Mouse (Mus musculus) olfactory bulb, adult 2 months (tissue): ENCODE measurements around the gene Ulk4. TPM values are rescaled to one million over a fixed set of nuclear protein-coding genes. Genes with fewer than 3 reads are reported as not detected.

Experiments used
- H3K27ac ChIP-seq: fragments of 200-500 bp; 2 replicates; pipeline ENCODE4 v1.5.1; 2012; ENCODE audit warnings: low read depth, low read length; ENCODE audit not compliant: insufficient read depth
- H3K4me1 ChIP-seq: fragments of 200-500 bp; 2 replicates; pipeline ENCODE4 v1.6.1; 2012; ENCODE audit warnings: low read length; ENCODE audit not compliant: control insufficient read depth, insufficient read depth
- H3K4me3 ChIP-seq: fragments of 200-500 bp; 2 replicates; pipeline ENCODE4 v1.5.1; 2012; ENCODE audit warnings: mild to moderate bottlenecking, low read depth, low read length, moderate library complexity; ENCODE audit not compliant: insufficient read depth
- CTCF ChIP-seq: fragments of 200-500 bp; IDR thresholded peaks from 2 replicates; pipeline ENCODE4 v1.5.1; 2012; ENCODE audit warnings: low read depth, mild to moderate bottlenecking, low read length, moderate library complexity; ENCODE audit not compliant: insufficient read depth
- POLR2A ChIP-seq: fragments of 200-500 bp; IDR thresholded peaks from 2 replicates; pipeline ENCODE4 v1.6.1; 2012; ENCODE audit warnings: mild to moderate bottlenecking, low read depth, low read length, moderate library complexity; ENCODE audit not compliant: insufficient read depth
- WGBS: fragments of 180-500 bp; shearing (Covaris S2); methylation state at CpG from one replicate; pipeline ENCODE4 v1.1.7; 2018; 5-methylcytosine and 5-hydroxymethylcytosine counted together
- polyA plus RNA-seq: library from polyadenylated mRNA; stranded (reverse); fragments of >200 nt; gene quantifications from 2 replicates; pipeline ENCODE4 v1.2.4, GENCODE M21; 2012; ENCODE audit warnings: low replicate concordance; ENCODE audit not compliant: missing spikeins, insufficient read depth, insufficient read length

Ulk4 gene
- polyA plus RNA-seq, 1 experiment: not detected

GRCm38 (mm10) chr9:121033596-121033995 lies 243.4 kb downstream of the Ulk4 start:
- 89% methylated on average over 4 of the region's 4 CpGs for whole genome bisulfite sequencing

GRCm38 (mm10) chr9:121032322-121032964 lies 244.6 kb downstream of the Ulk4 start:
- 86% methylated on average over 10 of the region's 10 CpGs for WGBS
- peaks cover 5% of the 10 kb centered on the region for H3K4me1 ChIP-seq

More at GRCm38 (mm10) chr9:121033596-121033995, 243.4 kb downstream of the Ulk4 start:
- TF ChIP-seq POLR2A (no peak), CTCF (no peak)
- Histone ChIP-seq H3K4me3 (no peak overlapping the region), H3K27ac (no peak overlapping the region), H3K4me1 (peaks cover 8% of the 10 kb centered on the region)

GRCm38 (mm10) chr9:121030949-121031348 lies 246.0 kb downstream of the Ulk4 start:
- TF ChIP-seq POLR2A (no peak), CTCF (no peak)
- no peak overlapping the region for H3K27ac ChIP-seq
- peaks cover 5% of the 10 kb centered on the region for H3K4me1 ChIP-seq
- 73% methylated on average over 10 of the region's 10 CpGs for WGBS
- no peak overlapping the region for H3K4me3 ChIP-seq

More at GRCm38 (mm10) chr9:121032322-121032964, 244.6 kb downstream of the Ulk4 start:
- Histone ChIP-seq H3K27ac (no peak overlapping the region), H3K4me3 (no peak overlapping the region)
- TF ChIP-seq CTCF (no peak), POLR2A (no peak)

- Histone ChIP-seq H3K27ac (no peak overlapping the region), H3K4me1 (peaks cover 5% of the 10 kb centered on the region), H3K4me3 (no peak overlapping the region)
- WGBS: 36% methylated on average over 9 of the region's 9 CpGs
- TF ChIP-seq POLR2A: no peak
These were observed 247.2 kb downstream of the Ulk4 start for GRCm38 (mm10) chr9:121029786-121030185.

- no peak overlapping the region for H3K27ac ChIP-seq
- 76% methylated on average over 14 of the region's 14 CpGs for WGBS
These were observed 253.3 kb downstream of the Ulk4 start for GRCm38 (mm10) chr9:121023526-121024264.

GRCm38 (mm10) chr9:121020360-121020759 lies 256.6 kb downstream of the Ulk4 start:
- 93% methylated on average over 11 of the region's 11 CpGs for WGBS
- H3K4me1 ChIP-seq: peaks cover 3% of the 10 kb centered on the region; the same call in 1 of the 2 replicates
- no peak overlapping the region for H3K4me3 ChIP-seq
- H3K27ac ChIP-seq: no peak overlapping the region
- TF ChIP-seq CTCF (no peak), POLR2A (no peak)

More at GRCm38 (mm10) chr9:121023526-121024264, 253.3 kb downstream of the Ulk4 start:
- H3K4me3 ChIP-seq: no peak overlapping the region
- TF ChIP-seq POLR2A: no peak
- no peak for TF ChIP-seq CTCF
- no peaks in the 10 kb centered on the region for H3K4me1 ChIP-seq

- Histone ChIP-seq H3K27ac (no peak overlapping the region), H3K4me3 (no peak overlapping the region), H3K4me1 (peaks cover 3% of the 10 kb centered on the region; the same call in 1 of the 2 replicates)
- 92% methylated on average over 13 of the region's 13 CpGs for WGBS
- TF ChIP-seq POLR2A: no peak
- TF ChIP-seq CTCF: no peak
These were observed 257.1 kb downstream of the Ulk4 start for GRCm38 (mm10) chr9:121019932-121020331.

- TF ChIP-seq POLR2A (no peak), CTCF (no peak)
- WGBS: 97% methylated on average over 2 of the region's 2 CpGs
These were observed 258.3 kb downstream of the Ulk4 start for GRCm38 (mm10) chr9:121018524-121019315.

GRCm38 (mm10) chr9:121015810-121016502 lies 261.0 kb downstream of the Ulk4 start:
- H3K4me1 ChIP-seq: peaks cover 3% of the 10 kb centered on the region; the same call in 1 of the 2 replicates
- TF ChIP-seq CTCF: no peak
- TF ChIP-seq POLR2A: no peak
- H3K27ac ChIP-seq: no peak overlapping the region
- 82% methylated on average over 11 of the region's 11 CpGs for WGBS
- H3K4me3 ChIP-seq: no peak overlapping the region

More at GRCm38 (mm10) chr9:121018524-121019315, 258.3 kb downstream of the Ulk4 start:
- Histone ChIP-seq H3K27ac (no peak overlapping the region), H3K4me3 (no peak overlapping the region), H3K4me1 (peaks cover 3% of the 10 kb centered on the region; the same call in 1 of the 2 replicates)
